Mouse (Mus musculus) intestine, postnatal 0 days (tissue): ENCODE measurements around the gene Amy1. TPM values are rescaled to one million over a fixed set of nuclear protein-coding genes. Genes with fewer than 3 reads are reported as not detected.
"Not testable (repeated sequence)": the region's sequence is repeated elsewhere in the genome, so short reads cannot be mapped to it uniquely, and the experiment has no call there.

Experiments
- ATAC-seq: fragments of 200-750 bp; cut with Nextera tagmentation; 2 replicates; pipeline ENCODE4 v1.8.0; 2017; ENCODE audit warnings: mild to moderate bottlenecking, moderate TSS enrichment, moderate library complexity
- H3K27ac ChIP-seq: fragments of 300-500 bp; sonication (generic); 2 replicates; pipeline ENCODE4 v1.5.1; 2014; ENCODE audit warnings: mild to moderate bottlenecking, low read depth, low read length, moderate library complexity
- H3K27me3 ChIP-seq: fragments of 300-500 bp; sonication (generic); replicated peaks from 2 replicates; pipeline ENCODE4 v1.6.1; 2014; ENCODE audit warnings: low read length, mixed read lengths; ENCODE audit not compliant: control insufficient read depth, insufficient read depth
- H3K36me3 ChIP-seq: fragments of 300-500 bp; sonication (generic); 2 replicates; pipeline ENCODE4 v1.6.1; 2014; ENCODE audit warnings: mild to moderate bottlenecking, moderate library complexity; ENCODE audit not compliant: control insufficient read depth, insufficient read depth
- H3K4me1 ChIP-seq: fragments of 300-500 bp; sonication (generic); replicated peaks from 2 replicates; pipeline ENCODE4 v1.6.1; 2014; ENCODE audit warnings: antibody characterized with exemption, low read length, mixed read lengths; ENCODE audit not compliant: control insufficient read depth, insufficient read depth
- H3K4me2 ChIP-seq: fragments of 300-500 bp; sonication (generic); replicated peaks from 2 replicates; pipeline ENCODE4 v1.6.1; 2014; ENCODE audit warnings: low read depth, mild to moderate bottlenecking, moderate library complexity
- H3K4me3 ChIP-seq: fragments of 300-500 bp; sonication (generic); 2 replicates; pipeline ENCODE4 v1.5.1; 2014; ENCODE audit warnings: low read depth, low read length
- H3K9ac ChIP-seq: fragments of 300-500 bp; sonication (generic); 2 replicates; pipeline ENCODE4 v1.6.1; 2014; ENCODE audit warnings: mild to moderate bottlenecking, low read depth, low read length
- H3K9me3 ChIP-seq: fragments of 300-500 bp; sonication (generic); 2 replicates; pipeline ENCODE4 v1.6.1; 2016; ENCODE audit warnings: mixed run types; ENCODE audit not compliant: control insufficient read depth
- CTCF ChIP-seq: sonication (generic); IDR thresholded peaks from 2 replicates; pipeline ENCODE4 v1.5.1; 2016; ENCODE audit warnings: low read depth, mild to moderate bottlenecking, control low read depth, antibody characterized with exemption, moderate library complexity
- WGBS: fragments of 180-500 bp; shearing (Covaris S2); extraction: QIAGEN DNeasy Blood & Tissue Kit; methylation state at CpG from one replicate; pipeline ENCODE4 v1.1.7; 2014; 5-methylcytosine and 5-hydroxymethylcytosine counted together
- polyA plus RNA-seq: library from polyadenylated mRNA; unstranded; fragments of >200 nt; fragmentation: Nextera tagmentation; extraction: Ambion mirVana; gene quantifications from 2 replicates; pipeline ENCODE4 v1.2.1, GENCODE M21; 2015

Amy1 gene
- polyA plus RNA-seq, 1 experiment from 2014 or later, result 1.1 TPM

- peak; percentile 99 for ATAC-seq
- under 1% methylated on average over 68 of the region's 70 CpGs for WGBS
Observed at GRCm38 (mm10) chr3:113629606-113630359, 23.3 kb upstream of the Amy1 start, which contains the start of gene Rnpc3. Rnpc3 (minus strand) TSS chr3:113630149.

GRCm38 (mm10) chr3:113590844-113591243 is 15.7 kb downstream of the Amy1 start:
- Histone ChIP-seq H3K4me3 (no peak overlapping the region), H3K4me1 (no peaks in the 10 kb centered on the region), H3K27ac (no peak overlapping the region), H3K36me3 (no peaks in the 10 kb centered on the region; the same call in 1 of the 2 replicates), H3K9me3 (no peaks in the 10 kb centered on the region), H3K9ac (no peak overlapping the region), H3K4me2 (no peak overlapping the region), H3K27me3 (no peaks in the 10 kb centered on the region)
- TF ChIP-seq CTCF, result no peak
- no peak for ATAC-seq
- 85% methylated on average over 1 of the region's 1 CpGs for WGBS

More at GRCm38 (mm10) chr3:113629606-113630359, 23.3 kb upstream of the Amy1 start, which contains the start of gene Rnpc3:
- Histone ChIP-seq H3K4me3 (peak within 1 kb of the TSS; percentile 65), H3K9me3 (no peaks in the 10 kb centered on the region), H3K4me1 (no peaks in the 10 kb centered on the region), H3K27ac (peak within 1 kb of the TSS; percentile 100), H3K36me3 (no peaks in the 10 kb centered on the region; the same call in 1 of the 2 replicates), H3K4me2 (peak within 1 kb of the TSS; percentile 66), H3K27me3 (no peaks in the 10 kb centered on the region), H3K9ac (peak within 1 kb of the TSS; percentile 82)
- peak; percentile 38 for TF ChIP-seq CTCF

DNA sequence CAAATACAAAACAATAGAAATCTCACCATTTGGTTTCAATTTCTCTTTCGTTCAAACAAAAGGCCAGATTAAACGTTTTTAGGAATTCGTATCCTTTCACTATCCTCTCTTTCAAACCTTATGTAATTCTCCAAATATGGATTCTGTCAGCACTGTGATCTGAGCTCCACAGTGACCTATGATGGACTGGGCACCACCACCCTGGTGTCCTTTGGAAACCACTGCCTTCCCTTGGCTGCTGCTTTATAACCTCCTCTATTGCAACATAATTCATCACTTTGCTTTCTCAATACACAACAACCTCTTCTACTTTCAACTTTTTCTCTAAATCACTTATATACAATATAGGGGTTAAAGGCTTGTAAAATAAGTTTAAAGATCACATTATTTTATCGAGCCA is 31.9 kb downstream of the Amy1 start:
- Histone ChIP-seq H3K4me2 (no peak overlapping the region), H3K9ac (no peak overlapping the region), H3K27ac (no peak overlapping the region), H3K9me3 (no peaks in the 10 kb centered on the region), H3K4me1 (no peaks in the 10 kb centered on the region), H3K36me3 (no peaks in the 10 kb centered on the region), H3K4me3 (no peak overlapping the region), H3K27me3 (no peaks in the 10 kb centered on the region)
- no peak for TF ChIP-seq CTCF
- no peak for ATAC-seq
- 67% methylated on average over 4 of the region's 4 CpGs for WGBS

DNA sequence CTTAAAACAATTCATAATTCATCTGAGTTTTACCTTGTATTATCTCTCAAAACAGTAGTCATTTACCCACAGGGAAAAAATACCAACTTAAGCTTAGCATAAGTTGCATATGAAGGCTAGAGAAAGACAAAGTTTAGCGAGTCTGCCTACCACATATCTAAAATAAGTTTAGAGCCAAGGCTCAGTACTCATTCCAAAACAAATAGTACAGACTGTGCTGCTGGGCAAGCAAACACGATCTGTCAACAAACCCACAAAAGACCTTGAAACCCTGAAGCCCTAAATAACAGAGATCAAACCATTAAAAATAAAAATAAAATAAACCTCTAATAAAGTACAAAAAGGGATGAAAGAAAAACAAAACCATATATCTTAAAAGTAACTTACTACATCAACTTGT is 32.4 kb downstream of the Amy1 start:
- TF ChIP-seq CTCF, result no peak
- Histone ChIP-seq H3K27me3 (no peaks in the 10 kb centered on the region), H3K9ac (no peak overlapping the region), H3K4me2 (no peak overlapping the region), H3K36me3 (no peaks in the 10 kb centered on the region), H3K9me3 (no peaks in the 10 kb centered on the region), H3K4me1 (no peaks in the 10 kb centered on the region), H3K4me3 (no peak overlapping the region), H3K27ac (no peak overlapping the region)
- no peak for ATAC-seq
- 42% methylated on average over 2 of the region's 2 CpGs for WGBS

GRCm38 (mm10) chr3:113572158-113572557 is 34.3 kb downstream of the Amy1 start:
- Histone ChIP-seq H3K9me3 (no peaks in the 10 kb centered on the region), H3K36me3 (no peaks in the 10 kb centered on the region), H3K27me3 (no peaks in the 10 kb centered on the region), H3K27ac (no peak overlapping the region), H3K4me3 (no peak overlapping the region), H3K4me2 (no peak overlapping the region), H3K9ac (no peak overlapping the region), H3K4me1 (no peaks in the 10 kb centered on the region)
- WGBS, result 44% methylated on average over 3 of the region's 3 CpGs
- TF ChIP-seq CTCF, result no peak
- ATAC-seq, result no peak

- no peaks in the 10 kb centered on the region for H3K4me1 ChIP-seq
- no peak for ATAC-seq
Observed at GRCm38 (mm10) chr3:113539692-113540091, 66.8 kb downstream of the Amy1 start.

GRCm38 (mm10) chr3:113532328-113532727 is 74.2 kb downstream of the Amy1 start, which contains the start of gene Amy2a1:
Amy2a1 (minus strand) TSS chr3:113532428.
- not testable (repeated sequence) for ATAC-seq, H3K9me3 ChIP-seq, H3K4me1 ChIP-seq, H3K27ac ChIP-seq, H3K27me3 ChIP-seq, H3K36me3 ChIP-seq, H3K4me3 ChIP-seq, H3K9ac ChIP-seq, H3K4me2 ChIP-seq
- WGBS, result 83% methylated on average over 2 of the region's 3 CpGs

More at GRCm38 (mm10) chr3:113539692-113540091, 66.8 kb downstream of the Amy1 start:
- Histone ChIP-seq H3K9ac (no peak overlapping the region), H3K4me2 (no peak overlapping the region), H3K27ac (no peak overlapping the region), H3K27me3 (no peaks in the 10 kb centered on the region), H3K9me3 (no peaks in the 10 kb centered on the region), H3K36me3 (no peaks in the 10 kb centered on the region), H3K4me3 (no peak overlapping the region)
- TF ChIP-seq CTCF, result no peak
